Mouse (Mus musculus) left cerebral cortex, postnatal 25 days (tissue): ENCODE measurements around the gene Siglece. TPM values are rescaled to one million over a fixed set of nuclear protein-coding genes. Genes with fewer than 3 reads are reported as not detected.
"Not testable (repeated sequence)": the region's sequence is repeated elsewhere in the genome, so short reads cannot be mapped to it uniquely, and the experiment has no call there.

ENCODE experiments used
- DNase-seq, 2 experiments: peaks; one replicate each; pipeline ENCODE4 v3.0.0; 2022; ENCODE audit warnings: low spot score in 2 of 2, mixed read lengths in 1 of 2
- intact Hi-C: fragments of 180-260 bp; cut with DNase I; formaldehyde crosslinking; loops from one replicate; pipeline ENCODE4 v1.15.1; 2025
- total RNA-seq, 2 experiments: library from RNA; stranded (reverse); gene quantifications; 2 replicates each; pipeline ENCODE4 v1.2.3; 2021

The Siglece gene
- total RNA-seq: 1 to 10 TPM; 1.1 to 1.3 TPM

DNA sequence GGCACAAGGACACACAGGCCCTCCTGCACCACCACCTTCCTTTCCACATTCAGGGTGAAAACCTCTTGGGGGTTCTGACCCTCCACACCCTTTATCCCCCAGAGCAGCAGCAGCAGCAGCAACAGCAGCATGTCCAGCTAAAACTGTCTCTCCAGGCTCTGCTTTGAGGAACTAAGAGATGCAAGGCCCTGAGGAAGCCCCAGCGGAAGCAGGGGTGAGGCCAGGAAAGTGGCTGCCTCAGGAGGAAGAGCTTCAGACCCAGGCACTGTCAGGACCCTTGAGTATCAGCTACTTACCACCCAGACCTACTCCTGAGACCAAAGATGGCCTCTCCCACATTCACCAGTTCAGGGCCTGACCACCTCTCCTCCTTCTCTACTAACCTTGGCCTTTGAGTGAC, at the start of gene Siglece:
Siglece (minus strand) TSS at position 160 of the 400 bp plus-strand sequence.
- intact Hi-C loops: no loop called here
- DNase-seq: no peak

DNA sequence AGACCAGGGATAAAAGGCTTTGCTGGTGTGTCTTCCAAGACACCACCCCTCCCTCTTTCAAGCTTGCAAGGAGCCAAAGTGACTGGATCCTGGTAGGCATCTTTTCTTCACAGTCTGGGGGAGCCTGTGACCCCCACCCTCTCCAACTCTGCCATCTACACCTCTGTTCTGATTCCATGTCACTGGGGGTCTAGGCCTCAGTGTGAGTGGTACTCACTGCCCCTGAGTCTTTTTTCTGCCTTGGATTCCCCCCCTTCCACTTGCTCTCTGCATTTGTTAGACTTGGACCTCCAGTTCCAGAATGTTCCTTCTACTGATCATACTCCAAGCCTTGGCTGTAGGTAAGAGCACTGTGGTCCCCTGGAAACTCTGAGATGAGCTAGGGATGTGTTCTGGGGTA, 30.2 kb upstream of the Siglece start, which contains the start of gene Klk14:
Klk14 (plus strand) TSS at position 301 of the 400 bp plus-strand sequence.
- intact Hi-C loops: no loop called here
- no peak for DNase-seq

DNA sequence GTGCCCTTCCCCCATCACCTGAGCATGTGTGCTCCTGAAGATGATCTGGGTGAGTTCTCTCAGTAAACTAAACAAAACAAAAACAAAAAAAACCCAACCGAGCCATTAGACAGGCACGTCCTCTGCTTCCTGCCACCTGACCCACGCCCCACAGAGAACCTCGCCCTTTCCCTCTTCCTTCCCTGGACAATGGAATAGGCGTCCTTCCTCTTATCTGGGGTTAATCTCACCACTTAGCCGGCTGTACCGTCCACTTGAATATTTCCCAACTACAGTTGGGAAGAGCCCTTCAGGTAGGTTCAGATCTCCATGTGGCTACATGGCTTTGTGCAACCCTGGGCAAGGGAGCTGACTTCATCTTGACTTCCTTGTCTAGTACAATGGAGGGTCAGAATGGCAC, 25.1 kb upstream of the Siglece start:
- intact Hi-C loops: no loop called here

DNA sequence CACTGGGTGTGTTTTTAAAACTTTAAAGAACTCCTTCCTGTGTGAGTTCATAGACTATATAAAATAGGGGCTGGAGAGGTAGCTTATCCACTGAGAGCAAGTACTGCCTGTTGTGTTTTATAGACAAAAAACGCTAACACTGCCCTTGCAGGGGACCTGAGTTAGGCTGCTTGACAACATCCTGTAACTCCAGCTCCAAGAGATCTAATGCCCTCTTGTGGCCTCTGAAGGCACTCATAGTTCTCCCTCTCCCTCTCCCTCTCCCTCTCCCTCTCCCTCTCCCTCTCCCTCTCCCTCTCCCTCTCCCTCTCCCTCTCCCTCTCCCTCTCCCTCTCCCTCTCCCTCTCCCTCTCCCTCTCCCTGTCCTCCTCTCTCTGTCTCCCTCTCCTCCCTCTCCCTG, 22.6 kb upstream of the Siglece start:
- DNase-seq: not testable (repeated sequence)
- intact Hi-C loops: loop anchor here (5.0 kb wide), 1 partner anchor 100 kb away; the partner anchor contains the start of gene Klk10

More for the DNA sequence above, 25.1 kb upstream of the Siglece start:
- DNase-seq: no peak

DNA sequence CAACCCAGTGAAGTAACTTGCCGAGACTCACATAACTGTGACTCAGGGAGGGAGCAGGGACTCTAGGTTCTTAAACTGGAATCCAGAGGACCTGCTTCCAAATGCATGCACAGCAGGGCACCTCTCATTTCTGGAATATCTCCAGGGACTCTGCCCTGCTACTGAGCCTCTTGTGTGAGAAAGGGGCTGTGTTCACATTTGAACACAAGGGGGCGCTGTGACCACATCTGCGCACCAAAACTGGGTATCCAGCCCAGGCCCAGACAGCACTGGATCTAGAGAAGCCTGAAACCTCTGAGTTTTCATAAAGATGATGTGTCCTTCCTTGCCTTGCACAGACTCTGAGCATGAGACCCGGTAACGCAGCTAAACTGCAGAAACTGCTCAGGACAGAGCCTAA, 21.0 kb upstream of the Siglece start:
- intact Hi-C loops: loop anchor here (1.0 to 5.0 kb wide), 2 partner anchors 101 to 214 kb away; partner anchors contain the start of gene Klk10
- DNase-seq: peak; percentile 68 to 70

DNA sequence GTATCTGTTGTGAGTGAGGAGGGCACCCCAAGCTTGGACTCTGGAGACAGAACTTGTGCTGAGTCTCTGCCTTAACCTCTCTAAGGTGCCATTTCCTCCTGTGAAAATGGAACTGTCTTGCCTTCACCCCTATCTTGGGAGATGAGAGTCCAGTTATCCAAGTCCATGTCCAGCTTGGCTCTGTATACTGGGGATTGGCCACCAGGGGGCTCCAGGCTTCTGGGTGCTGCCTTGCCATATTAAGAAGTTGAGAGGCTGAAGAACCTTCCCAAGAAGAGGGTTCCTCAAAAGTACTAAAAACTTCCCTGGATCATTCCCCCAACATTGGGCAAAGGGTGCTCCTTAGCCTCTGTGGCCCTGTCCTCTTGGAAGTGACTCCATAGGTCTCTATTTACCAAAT, 18.6 kb upstream of the Siglece start:
- intact Hi-C loops: loop anchor here (10.0 kb wide), 2 partner anchors 364 to 566 kb away; partner anchors contain the start of genes 1700028J19Rik, 2410002F23Rik and Zfp715
- DNase-seq: peak in 1 of 2 experiments; percentile 46

DNA sequence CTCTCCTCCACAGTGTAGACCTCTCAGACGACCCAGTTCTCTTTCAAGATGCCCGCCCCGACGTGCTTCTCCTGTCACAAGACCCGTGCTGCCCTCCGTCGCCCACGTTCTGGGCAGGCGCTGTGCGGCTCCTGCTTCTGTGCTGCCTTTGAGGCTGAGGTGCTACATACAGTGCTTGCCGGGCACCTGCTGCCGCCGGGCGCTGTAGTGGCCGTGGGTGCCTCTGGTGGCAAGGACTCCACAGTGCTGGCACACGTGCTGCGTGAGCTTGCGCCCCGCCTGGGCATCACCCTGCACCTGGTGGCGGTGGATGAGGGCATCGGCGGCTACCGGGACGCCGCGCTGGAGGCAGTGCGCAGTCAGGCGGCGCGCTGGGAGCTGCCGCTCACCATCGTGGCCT, 15.1 kb upstream of the Siglece start:
- intact Hi-C loops: loop anchor here (10.0 kb wide), 2 partner anchors 360 to 570 kb away; partner anchors contain the start of genes 1700028J19Rik, 2410002F23Rik and Zfp715

DNA sequence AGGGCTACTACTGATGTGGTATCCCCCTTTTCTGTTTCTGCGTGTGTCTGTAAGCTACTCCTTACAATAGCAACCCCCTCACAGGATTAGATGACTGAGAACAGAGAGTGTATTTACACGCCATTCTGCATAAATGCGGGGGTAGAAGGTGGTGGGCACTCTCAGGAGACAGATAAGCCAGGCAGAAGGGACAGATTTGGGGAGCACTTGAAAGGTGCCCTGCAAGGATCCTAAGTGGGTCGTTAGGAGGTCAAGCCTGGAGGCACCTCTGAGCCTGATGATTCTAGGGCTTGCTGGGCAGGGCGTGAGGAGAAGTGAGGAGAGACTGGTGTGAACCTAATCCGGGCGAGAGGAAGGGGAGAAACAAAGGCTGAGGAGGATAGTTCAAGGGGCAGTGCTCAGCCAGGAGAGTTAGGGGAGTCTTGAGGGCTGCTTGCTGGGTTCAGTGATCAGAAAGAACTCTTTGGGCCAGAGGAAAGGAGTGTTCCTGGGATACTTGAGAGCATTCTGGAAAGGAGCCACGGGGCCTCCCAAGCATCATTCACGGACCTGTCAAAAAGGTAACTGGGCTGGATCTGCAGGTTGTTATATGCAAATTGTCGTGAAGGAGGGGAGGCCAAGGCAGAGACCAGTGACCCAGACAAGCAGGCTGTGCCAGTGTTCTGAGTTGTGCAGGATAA, 12.8 kb upstream of the Siglece start:
- DNase-seq: peak in 1 of 2 experiments; percentile 8
- intact Hi-C loops: loop anchor here (5.0 to 10.0 kb wide), 3 partner anchors 65 to 572 kb away; partner anchors contain the start of genes 1700028J19Rik, 2410002F23Rik, Zfp715 and Zfp819

More for the DNA sequence above, 15.1 kb upstream of the Siglece start:
- no peak for DNase-seq

DNA sequence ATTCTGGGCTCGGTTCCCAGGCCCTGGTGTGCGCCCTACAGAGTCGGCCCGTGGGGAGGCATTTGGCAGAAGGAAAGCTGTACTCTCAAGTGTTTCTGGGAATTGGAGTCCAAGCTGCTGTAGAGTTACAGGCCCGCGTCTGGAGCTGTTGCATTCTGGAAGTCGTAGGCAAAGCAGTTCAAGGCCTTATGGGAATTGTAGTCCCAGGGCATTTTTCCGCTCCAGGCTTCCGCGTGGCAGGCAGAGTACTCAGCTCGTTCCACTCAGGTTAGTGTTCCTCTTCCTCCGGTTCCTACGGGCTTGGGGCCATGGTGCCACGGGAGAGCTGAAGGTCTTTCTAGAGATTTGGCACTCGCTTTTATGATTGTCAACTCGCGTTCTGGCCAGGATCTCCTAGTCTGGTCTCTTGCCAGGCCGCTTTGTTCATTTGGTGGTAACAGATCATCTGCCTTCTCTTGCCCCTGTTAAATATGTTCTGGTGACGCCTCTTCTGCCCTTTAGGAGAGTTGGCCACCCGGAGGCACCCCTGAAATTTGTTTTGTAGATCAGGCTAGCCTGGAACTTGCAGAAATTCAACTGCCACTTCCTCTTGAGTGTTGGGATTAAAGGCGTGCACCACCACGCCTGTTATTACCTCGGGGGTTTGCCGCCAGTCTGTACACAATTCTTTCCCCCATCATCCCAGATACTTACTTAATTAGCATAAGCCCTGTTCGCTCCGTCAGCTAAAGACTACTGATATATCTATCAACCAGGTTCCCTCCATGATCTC, 12.0 kb upstream of the Siglece start, which contains the start of gene Ctu1:
Ctu1 (plus strand) TSS at position 208 of the 772 bp plus-strand sequence.
- intact Hi-C loops: loop anchor here (1.0 to 10.0 kb wide), 4 partner anchors 65 to 573 kb away; partner anchors contain the start of genes 1700028J19Rik, 2410002F23Rik, Zfp715 and Zfp719
- DNase-seq: peak; percentile 92 to 98

DNA sequence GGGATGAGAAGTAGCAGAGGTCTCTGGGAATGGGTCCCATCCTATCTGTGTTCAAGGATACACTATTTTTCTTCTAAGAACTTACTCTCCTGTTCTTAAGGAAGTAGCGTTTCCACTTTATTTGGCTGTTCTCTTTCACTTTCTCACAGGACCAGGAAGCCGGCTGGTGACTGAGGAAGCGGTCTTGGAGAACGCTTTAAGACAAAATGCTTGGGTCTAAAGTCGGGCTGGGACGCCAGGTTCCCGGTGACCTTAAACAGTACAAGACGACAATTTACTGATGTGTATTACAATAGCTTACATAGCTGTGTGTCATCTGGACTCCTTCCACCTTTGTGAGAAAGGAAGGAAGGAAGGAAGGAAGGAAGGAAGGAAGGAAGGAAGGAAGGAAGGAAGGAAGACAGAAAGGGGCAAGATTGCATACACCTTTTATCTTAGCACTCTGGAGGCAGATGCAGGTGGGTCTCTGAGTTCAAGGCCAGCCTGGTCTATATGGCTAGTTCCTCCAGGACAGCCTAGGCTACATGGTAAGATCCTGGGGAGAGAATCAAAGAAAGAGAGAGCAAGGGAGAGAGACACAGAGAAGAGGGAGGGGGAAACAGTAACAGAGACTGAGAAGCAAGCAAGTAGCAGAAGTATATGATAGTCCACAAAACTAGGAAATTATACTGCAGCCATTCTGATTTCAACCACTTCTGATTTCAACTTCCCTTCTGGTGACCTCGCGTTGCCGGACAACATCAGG, 11.3 kb upstream of the Siglece start:
- DNase-seq: no peak
- intact Hi-C loops: loop anchor here (1.0 to 10.0 kb wide), 4 partner anchors 64 to 574 kb away; partner anchors contain the start of genes 1700028J19Rik, 2410002F23Rik, Zfp715 and Zfp719

DNA sequence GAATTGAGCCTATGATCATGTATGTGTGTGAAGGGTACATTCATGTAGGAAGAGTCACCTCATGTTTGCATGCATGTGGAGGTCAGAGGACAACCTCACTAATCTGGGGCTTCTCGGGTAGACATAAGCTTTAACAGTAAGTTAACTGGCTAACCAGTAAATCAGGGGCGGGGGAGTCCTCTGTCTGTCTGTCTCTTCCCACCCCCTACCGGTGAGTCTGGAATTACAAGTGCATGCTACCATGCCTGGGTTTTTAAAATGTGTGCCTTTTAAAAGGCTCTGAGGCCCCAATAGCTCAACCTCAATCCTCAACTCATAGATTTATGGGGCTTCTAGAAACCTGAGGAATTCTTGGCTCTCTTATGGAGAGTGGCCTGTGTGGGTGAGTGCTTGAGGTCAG, 8.6 kb upstream of the Siglece start:
- no peak for DNase-seq
- intact Hi-C loops: no loop called here

DNA sequence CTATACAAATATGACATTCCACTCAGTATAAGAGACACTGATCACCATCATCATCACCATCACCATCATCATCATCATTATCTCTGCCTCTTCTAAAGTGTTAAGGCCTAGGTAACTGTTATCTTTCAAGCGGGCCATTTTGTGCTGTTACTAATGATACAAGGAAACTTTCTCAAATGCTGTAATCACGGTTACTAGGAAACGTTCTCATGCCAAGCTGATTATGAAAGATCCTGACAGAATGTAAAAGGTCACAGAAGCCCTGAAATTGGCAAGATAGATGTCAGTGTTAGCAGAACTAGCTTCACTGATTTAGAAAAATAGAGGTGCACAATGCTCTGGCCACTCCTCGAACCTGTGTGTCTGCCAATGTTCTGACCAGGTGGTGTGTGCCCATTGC, 7.3 kb upstream of the Siglece start:
- DNase-seq, intact Hi-C loops: not testable (repeated sequence)

DNA sequence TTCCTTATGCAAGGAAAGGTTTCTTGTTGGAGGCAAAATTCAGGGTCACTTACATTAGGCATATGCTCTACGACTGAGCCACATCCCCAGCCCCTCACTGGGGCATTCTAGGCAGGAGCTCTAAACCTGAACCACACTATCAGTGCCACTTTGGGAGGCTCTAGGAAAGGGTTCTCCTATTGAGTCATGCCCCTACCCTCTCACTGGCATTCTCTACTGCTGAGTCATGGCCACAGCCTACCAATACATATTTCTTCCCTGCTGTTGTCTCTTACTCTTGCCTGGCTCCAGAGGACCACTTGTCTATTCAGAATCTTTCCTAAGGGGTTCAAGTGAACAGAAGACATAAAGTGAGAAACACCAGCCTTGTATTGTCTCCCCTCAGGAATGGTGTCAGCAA, 2.8 kb upstream of the Siglece start:
- DNase-seq: no peak
- intact Hi-C loops: no loop called here

DNA sequence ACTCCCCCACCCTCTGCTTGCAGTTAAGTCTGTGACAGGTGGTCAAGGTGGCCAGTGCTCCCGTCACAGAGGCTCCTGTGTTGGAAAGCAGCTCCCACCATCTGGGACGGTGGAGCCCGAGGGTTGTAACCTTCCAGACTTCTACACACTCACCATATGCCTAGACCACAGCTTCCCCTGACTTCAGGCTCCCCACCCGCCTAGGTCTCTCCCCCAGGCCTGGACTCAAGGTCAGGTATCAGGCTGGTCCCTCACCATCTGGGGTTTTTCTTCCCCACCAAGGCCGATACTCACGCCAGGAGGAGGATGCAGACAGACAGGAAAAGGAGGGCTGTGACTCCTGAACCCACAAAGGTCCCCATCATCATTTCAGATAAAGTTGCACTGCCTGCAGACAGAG, 3.7 kb downstream of the Siglece start:
- no peak for DNase-seq
- intact Hi-C loops: no loop called here

DNA sequence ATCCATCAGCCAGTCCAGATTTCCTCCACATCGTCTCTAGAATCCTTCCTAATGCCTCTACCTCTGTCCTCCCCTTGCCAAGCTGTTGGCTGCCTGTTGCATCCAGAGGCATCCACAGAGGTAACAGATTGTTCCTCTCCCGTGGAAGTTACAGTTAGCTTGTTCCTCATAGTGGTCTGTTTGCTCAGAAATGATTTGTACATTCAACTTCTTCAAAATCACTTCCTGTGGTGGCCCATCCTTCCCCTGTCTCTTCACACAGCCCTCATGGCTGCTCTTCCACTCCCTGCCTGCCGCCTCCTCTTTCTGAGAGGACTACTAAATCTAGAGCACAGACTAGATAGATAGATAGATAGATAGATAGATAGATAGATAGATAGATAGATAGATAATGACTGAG, 5.4 kb downstream of the Siglece start:
- intact Hi-C loops: no loop called here
- DNase-seq: no peak

DNA sequence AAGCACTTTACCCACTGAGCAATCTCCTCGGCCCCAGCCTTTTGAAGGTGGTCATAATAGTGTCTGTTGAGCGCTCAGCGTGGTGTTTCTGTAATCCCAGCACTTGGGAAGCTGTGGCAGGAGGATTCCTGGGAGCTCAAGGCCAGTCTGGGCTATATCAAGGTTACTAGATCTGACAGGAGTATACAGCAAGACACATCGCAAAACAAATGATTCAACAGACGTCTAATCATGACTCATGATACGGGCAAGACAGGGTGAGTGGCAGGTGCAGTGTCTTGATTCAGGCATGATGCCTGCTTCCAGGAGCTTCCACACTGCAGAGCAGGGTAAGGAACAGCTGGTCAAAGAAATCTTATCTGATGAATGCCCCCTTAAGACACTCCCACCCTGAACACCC, 7.3 kb downstream of the Siglece start:
- no peak for DNase-seq
- intact Hi-C loops: no loop called here

DNA sequence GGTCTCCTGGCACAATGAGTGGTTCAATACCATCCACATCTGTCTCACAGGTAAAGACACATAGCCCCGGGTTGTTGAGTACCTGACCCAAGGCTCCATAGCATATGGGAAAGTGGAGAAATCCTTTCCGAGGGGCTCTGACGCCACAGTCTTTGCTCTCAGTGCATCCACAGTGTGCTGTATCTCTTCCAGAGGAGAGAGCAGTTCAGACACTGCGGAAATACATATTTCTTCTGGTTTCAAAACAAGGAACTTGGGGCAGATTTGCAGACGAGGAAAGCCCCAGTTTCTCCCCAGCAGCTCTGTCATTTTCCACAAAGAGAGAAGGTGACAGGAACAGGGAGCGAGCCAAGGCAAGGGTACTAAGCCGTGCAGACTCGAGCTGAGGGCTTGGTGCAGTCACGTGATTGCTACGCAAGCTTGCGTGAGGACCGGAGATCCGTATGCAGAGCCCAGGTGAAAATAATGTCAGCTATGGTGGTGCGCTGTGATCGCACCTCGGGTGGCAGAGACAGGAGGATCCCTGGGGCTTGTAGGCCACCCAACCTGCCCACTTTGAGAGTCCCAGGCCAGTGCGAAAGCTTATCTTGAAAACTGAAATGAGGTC, 16.8 kb downstream of the Siglece start:
- DNase-seq: no peak
- intact Hi-C loops: no loop called here

DNA sequence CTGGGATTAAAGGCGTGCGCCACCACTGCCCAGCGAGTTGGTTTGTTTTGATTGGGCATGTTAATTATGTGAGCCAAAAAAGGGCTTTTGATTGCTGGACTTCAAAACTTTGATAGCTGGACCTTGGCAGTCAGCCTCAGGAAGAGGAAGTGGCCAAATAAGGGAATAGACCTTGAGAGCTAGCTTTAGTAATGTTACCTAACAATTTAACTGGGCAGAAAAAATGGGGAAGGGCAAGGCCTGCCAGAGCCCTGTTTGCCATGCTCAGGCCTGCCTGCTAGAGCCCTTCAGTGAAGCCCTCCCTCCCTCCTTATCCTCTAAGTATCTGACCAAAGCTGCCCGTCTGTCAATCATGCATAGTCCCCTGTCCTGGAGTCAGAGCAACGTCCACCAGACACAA, 17.4 kb downstream of the Siglece start:
- DNase-seq: no peak
- intact Hi-C loops: no loop called here

DNA sequence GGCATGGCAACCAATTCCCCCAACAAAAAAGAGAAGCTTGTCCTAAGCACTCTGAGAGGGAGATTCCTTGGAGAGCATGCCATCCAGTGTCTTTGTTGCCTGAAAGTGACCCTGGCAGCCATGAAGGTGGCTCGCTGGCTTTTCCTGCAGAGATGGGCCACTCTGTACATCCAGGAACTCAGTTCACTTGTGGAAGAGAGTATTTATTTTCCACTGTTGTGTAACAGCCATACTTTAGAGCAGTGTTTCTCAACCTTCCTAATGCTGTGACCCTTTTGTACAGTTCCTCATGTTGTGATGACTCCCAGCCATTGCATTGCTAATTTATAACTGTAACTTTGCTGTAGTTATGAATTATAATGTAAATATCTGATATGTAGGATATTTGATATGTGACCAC, 22.8 kb downstream of the Siglece start:
- DNase-seq: no peak
- intact Hi-C loops: no loop called here
